Comparison of ENCODE assay signal across 8 mouse cellular contexts in genomic region chr7:19179173-19179572, GRCm38 (mm10). TPM values are rescaled to one million over a fixed set of nuclear protein-coding genes. Genes with fewer than 3 reads are reported as not detected.
DNase-seq lines count a peak whose midpoint lies in the region; ATAC-seq and TF ChIP-seq lines count a peak whose summit lies in the region.

No protein-coding gene starts in this region.

- no peaks in the 10 kb centered on the region for H3K36me3 ChIP-seq in intestine, embryonic 16.5 days (ENCODE audit: control insufficient read depth, insufficient read depth, low read length)
- 0 out of 2 replicates have a peak, but pooled peaks cover 5% of the 10 kb centered on the region for H3K36me3 ChIP-seq in limb, embryonic 14.5 days (ENCODE audit: control insufficient read depth, insufficient read depth, low read length)
- H3K36me3 ChIP-seq in midbrain, embryonic 12.5 days = 0 out of 2 replicates have a peak, but pooled peaks cover 6% of the 10 kb centered on the region

- peaks cover 50% of the 10 kb centered on the region for H3K27me3 ChIP-seq in intestine, embryonic 16.5 days (replicated peaks; ENCODE audit: control insufficient read depth, insufficient read depth, low read length)
- peaks cover 52% of the 10 kb centered on the region for H3K27me3 ChIP-seq in limb, embryonic 14.5 days (ENCODE audit: control insufficient read depth, insufficient read depth, low read length)
- peaks cover 64% of the 10 kb centered on the region for H3K27me3 ChIP-seq in midbrain, embryonic 12.5 days

- intact Hi-C loops in heart, postnatal 25 days (cut with DNase I) = loop anchor here (2.0 to 5.0 kb wide), 4 partner anchors 30 to 163 kb away; partner anchors contain the start of genes Ercc1 and Ppm1n

- peak overlapping the region; percentile 30 for H3K4me3 ChIP-seq in intestine, embryonic 16.5 days (ENCODE audit: low read length)
- H3K4me3 ChIP-seq in limb, embryonic 14.5 days (replicated peaks; ENCODE audit: low read length) = peak overlapping the region; percentile 26
- H3K4me3 ChIP-seq in midbrain, embryonic 12.5 days = peak overlapping the region; percentile 45

- peak; percentile 94 for DNase-seq in heart, adult 11 months
- DNase-seq in heart, postnatal 25 days (ENCODE audit: low spot score) = no peak
- peak; percentile 65 for DNase-seq in heart, adult 18-20 months
- DNase-seq in limb, embryonic 14.5 days (ENCODE audit: low spot score) = no peak
- peak; percentile 43 for DNase-seq in spleen, adult 12 weeks (ENCODE audit: low spot score)

- no peak for TF ChIP-seq POLR2A in limb, embryonic 14.5 days (IDR thresholded peaks at IDR 0.05; ENCODE audit: borderline replicate concordance, extremely low read depth, insufficient read depth, insufficient read length)

- peak overlapping the region; percentile 38 for H3K4me2 ChIP-seq in intestine, embryonic 16.5 days (ENCODE audit: low read depth, low read length)
- H3K4me2 ChIP-seq in limb, embryonic 14.5 days (replicated peaks; ENCODE audit: low read depth, low read length, severe bottlenecking) = peak overlapping the region; percentile 43
- peak overlapping the region; percentile 56 for H3K4me2 ChIP-seq in midbrain, embryonic 12.5 days (replicated peaks)

- H3K4me1 ChIP-seq in intestine, embryonic 16.5 days (ENCODE audit: control insufficient read depth, insufficient read depth, low read length) = peaks cover 21% of the 10 kb centered on the region
- peaks cover 6% of the 10 kb centered on the region; the same call in 1 of the 2 replicates for H3K4me1 ChIP-seq in limb, embryonic 14.5 days (ENCODE audit: control insufficient read depth, insufficient read depth, low read length)
- peaks cover 43% of the 10 kb centered on the region for H3K4me1 ChIP-seq in midbrain, embryonic 12.5 days

- WGBS in intestine, embryonic 16.5 days = under 1% methylated on average over 31 of the region's 32 CpGs
- WGBS in limb, embryonic 14.5 days = under 1% methylated on average over 32 of the region's 32 CpGs
- under 1% methylated on average over 32 of the region's 32 CpGs for WGBS in midbrain, embryonic 12.5 days

- peak; percentile 36; the same call in 1 of the 2 replicates for ATAC-seq in common myeloid progenitor, adult 5-6 weeks (replicated peaks; ENCODE audit: low read depth, poor library complexity, severe bottlenecking)
- ATAC-seq in intestine, embryonic 16.5 days = peak; percentile 17; the same call in 1 of the 2 replicates
- ATAC-seq in limb, embryonic 14.5 days (ENCODE audit: low FRiP score, low read depth) = no peak
- ATAC-seq in midbrain, embryonic 12.5 days (ENCODE audit: low FRiP score, low read depth) = no peak

- no peak overlapping the region for H3K27ac ChIP-seq in intestine, embryonic 16.5 days (ENCODE audit: low read length)
- no peak overlapping the region for H3K27ac ChIP-seq in limb, embryonic 14.5 days (replicated peaks; ENCODE audit: low read depth, low read length)
- no peak overlapping the region for H3K27ac ChIP-seq in midbrain, embryonic 12.5 days (replicated peaks)

- no peaks in the 10 kb centered on the region for H3K9me3 ChIP-seq in intestine, embryonic 16.5 days (ENCODE audit: control insufficient read depth, low read length)
- H3K9me3 ChIP-seq in limb, embryonic 14.5 days (ENCODE audit: control insufficient read depth, low read length) = peaks cover 8% of the 10 kb centered on the region; the same call in 1 of the 2 replicates
- H3K9me3 ChIP-seq in midbrain, embryonic 12.5 days = no peaks in the 10 kb centered on the region

- H3K9ac ChIP-seq in intestine, embryonic 16.5 days (ENCODE audit: low read depth, low read length) = 0 out of 2 replicates have a peak overlapping the region, but pooled peaks have one; percentile 10
- no peak overlapping the region for H3K9ac ChIP-seq in limb, embryonic 14.5 days (ENCODE audit: low read depth, low read length, severe bottlenecking)
- no peak overlapping the region for H3K9ac ChIP-seq in midbrain, embryonic 12.5 days (replicated peaks)

RNA-seq across cellular contexts. Expression of gene Eml2, which starts 3.0 kb away (rescaled TPM):
- total RNA-seq in heart, postnatal 25 days (2021) = 10 to 100 TPM; 37.1 to 37.8 TPM
- 10.6 and 15.9 TPM in 2 replicates for total RNA-seq in common myeloid progenitor, adult 5-6 weeks (2017)
- total RNA-seq in heart, adult 18-20 months (2021) = 10 to 100 TPM; 36.7 to 38.7 TPM
- 7.1 and 8.4 TPM in 2 replicates for polyA plus RNA-seq in intestine, embryonic 16.5 days (2015; fragmentation: Nextera tagmentation; extraction: Ambion mirVana)
- polyA plus RNA-seq in limb, embryonic 14.5 days (2012; rRNA removed) = 38.5 and 49.9 TPM in 2 replicates
- polyA plus RNA-seq in limb, embryonic 14.5 days (2014; fragmentation: Nextera tagmentation; extraction: Ambion mirVana) = 1.5 and 3.6 TPM in 2 replicates
- polyA plus RNA-seq in midbrain, embryonic 12.5 days (2016; fragmentation: Nextera tagmentation; extraction: Ambion mirVana) = 5.4 and 6.0 TPM in 2 replicates

RNA-seq across cellular contexts. Expression of gene Gipr, which starts 13.2 kb away (rescaled TPM):
- under 1 TPM; 0.21 to 0.22 TPM for total RNA-seq in heart, postnatal 25 days (2021)
- not detected in 2 replicates for total RNA-seq in common myeloid progenitor, adult 5-6 weeks (2017)
- under 1 TPM in 1 of 2 experiments, not detected in 1; 0.13 TPM for total RNA-seq in heart, adult 18-20 months (2021)
- polyA plus RNA-seq in intestine, embryonic 16.5 days (2015; fragmentation: Nextera tagmentation; extraction: Ambion mirVana) = 3.1 and 3.6 TPM in 2 replicates
- polyA plus RNA-seq in limb, embryonic 14.5 days (2012; rRNA removed) = 1.1 and 1.4 TPM in 2 replicates
- 0.32 TPM in 1 of 2 replicates, not detected in the other for polyA plus RNA-seq in limb, embryonic 14.5 days (2014; fragmentation: Nextera tagmentation; extraction: Ambion mirVana)
- polyA plus RNA-seq in midbrain, embryonic 12.5 days (2016; fragmentation: Nextera tagmentation; extraction: Ambion mirVana) = 2.1 and 3.4 TPM in 2 replicates

RNA-seq across cellular contexts. Expression of gene Snrpd2, which starts 29.7 kb away (rescaled TPM):
- total RNA-seq in heart, postnatal 25 days (2021) = 10 to 100 TPM; 67.8 to 71.0 TPM
- total RNA-seq in common myeloid progenitor, adult 5-6 weeks (2017) = 73.5 and 79.5 TPM in 2 replicates
- 10 to 100 TPM; 60.8 to 61.3 TPM for total RNA-seq in heart, adult 18-20 months (2021)
- polyA plus RNA-seq in intestine, embryonic 16.5 days (2015; fragmentation: Nextera tagmentation; extraction: Ambion mirVana) = 119 and 132 TPM in 2 replicates
- 71.9 and 151 TPM in 2 replicates for polyA plus RNA-seq in limb, embryonic 14.5 days (2012; rRNA removed)
- polyA plus RNA-seq in limb, embryonic 14.5 days (2014; fragmentation: Nextera tagmentation; extraction: Ambion mirVana) = 130 and 143 TPM in 2 replicates
- polyA plus RNA-seq in midbrain, embryonic 12.5 days (2016; fragmentation: Nextera tagmentation; extraction: Ambion mirVana) = 136 and 139 TPM in 2 replicates

RNA-seq across cellular contexts. Expression of gene Qpctl, which starts 30.1 kb away (rescaled TPM):
- 1 to 10 TPM; 4.6 to 5.1 TPM for total RNA-seq in heart, postnatal 25 days (2021)
- total RNA-seq in common myeloid progenitor, adult 5-6 weeks (2017) = 3.7 and 5.4 TPM in 2 replicates
- 1 to 10 TPM; 4.0 to 4.2 TPM for total RNA-seq in heart, adult 18-20 months (2021)
- polyA plus RNA-seq in intestine, embryonic 16.5 days (2015; fragmentation: Nextera tagmentation; extraction: Ambion mirVana) = 10.5 and 11.1 TPM in 2 replicates
- polyA plus RNA-seq in limb, embryonic 14.5 days (2012; rRNA removed) = 13.2 and 15.6 TPM in 2 replicates
- 11.1 and 12.1 TPM in 2 replicates for polyA plus RNA-seq in limb, embryonic 14.5 days (2014; fragmentation: Nextera tagmentation; extraction: Ambion mirVana)
- 21.0 and 22.0 TPM in 2 replicates for polyA plus RNA-seq in midbrain, embryonic 12.5 days (2016; fragmentation: Nextera tagmentation; extraction: Ambion mirVana)

RNA-seq across cellular contexts. Expression of gene Gpr4, which starts 33.2 kb away (rescaled TPM):
- total RNA-seq in heart, postnatal 25 days (2021) = 1 to 10 TPM; 8.6 to 9.4 TPM
- total RNA-seq in common myeloid progenitor, adult 5-6 weeks (2017) = not detected in 2 replicates
- total RNA-seq in heart, adult 18-20 months (2021) = 1 to 10 TPM; 5.5 to 7.1 TPM
- 1.6 and 2.1 TPM in 2 replicates for polyA plus RNA-seq in intestine, embryonic 16.5 days (2015; fragmentation: Nextera tagmentation; extraction: Ambion mirVana)
- polyA plus RNA-seq in limb, embryonic 14.5 days (2012; rRNA removed) = 9.2 and 15.5 TPM in 2 replicates
- polyA plus RNA-seq in limb, embryonic 14.5 days (2014; fragmentation: Nextera tagmentation; extraction: Ambion mirVana) = 4.0 and 4.4 TPM in 2 replicates
- 1.6 and 2.0 TPM in 2 replicates for polyA plus RNA-seq in midbrain, embryonic 12.5 days (2016; fragmentation: Nextera tagmentation; extraction: Ambion mirVana)

Comparison
In these comparisons a context has a peak if more than half of its experiments do, and no peak if none do; other contexts are left out.
1. DNase-seq: peak in heart, adult 11 months (single experiment), heart, adult 18-20 months (2 of 2) and spleen, adult 12 weeks (single experiment); none in heart, postnatal 25 days (single experiment) and limb, embryonic 14.5 days (single experiment).
2. ATAC-seq: peak in common myeloid progenitor, adult 5-6 weeks (single experiment) and intestine, embryonic 16.5 days (single experiment); none in limb, embryonic 14.5 days (single experiment) and midbrain, embryonic 12.5 days (single experiment).
3. Peak in every context shown above with its lines, with median percentiles within 50 percentile points of each other: H3K4me2 ChIP-seq and H3K4me3 ChIP-seq.